Mouse (Mus musculus) bone marrow macrophage, adult 2 months (primary cell): Measurements from ENCODE around the gene Calhm3.

Experiments
- CTCF ChIP-seq: IDR thresholded peaks from 2 replicates; pipeline ENCODE4 v1.5.1; 2012; ENCODE audit warnings: low read depth, mild to moderate bottlenecking, low read length, moderate library complexity
- POLR2A ChIP-seq: IDR thresholded peaks from 2 replicates; pipeline ENCODE4 v1.6.1; 2012; ENCODE audit warnings: mild to moderate bottlenecking, low read depth, low read length, borderline replicate concordance

DNA sequence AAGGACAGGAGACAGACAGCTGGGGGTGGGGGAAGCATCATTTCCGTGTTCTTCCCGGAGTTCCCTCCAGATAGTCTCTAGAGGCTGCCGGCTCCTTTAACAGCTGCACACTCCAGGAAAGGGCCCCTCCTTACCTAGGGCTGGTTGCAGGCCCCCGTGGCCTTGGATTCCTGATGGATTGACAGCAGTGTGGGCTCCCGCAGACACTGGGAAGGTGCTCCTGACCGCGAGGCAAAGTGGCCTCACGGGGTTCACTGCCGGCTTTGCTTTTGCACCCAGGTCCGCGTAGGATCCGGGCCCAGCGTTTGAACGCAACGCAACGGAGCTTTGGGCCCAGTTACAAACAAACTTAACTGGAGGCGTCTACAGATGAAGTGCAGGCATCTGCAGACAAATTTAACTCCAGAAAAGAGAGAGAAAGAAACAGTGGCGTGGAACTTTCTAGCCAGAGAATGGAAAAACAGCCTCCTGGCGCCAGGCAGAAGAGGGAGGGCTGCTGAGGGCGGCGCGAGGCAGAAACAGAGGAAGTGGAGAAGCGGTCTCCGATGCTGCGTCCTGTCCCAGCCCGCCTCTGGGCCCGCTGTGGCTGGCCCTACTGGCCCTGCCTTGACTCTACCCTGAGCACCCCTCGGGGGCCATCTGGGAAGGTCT is 19.7 kb downstream of the Calhm3 start, which contains the start of gene Calhm2:
- TF ChIP-seq POLR2A (no peak), CTCF (no peak)
